Mouse (Mus musculus): ENCODE results near the gene Taf15. TPM values are rescaled to one million over a fixed set of nuclear protein-coding genes. Genes with fewer than 3 reads are reported as not detected.

Taf15 gene
- polyA plus RNA-seq, 1 experiment: 6.1 TPM

GRCm38 (mm10) chr11:83509521-83509920, 36.6 kb downstream of the Taf15 start:
- Histone ChIP-seq H3K4me3 (ENCODE audit: low read depth, low read length) (no peak overlapping the region), H3K4me1 (ENCODE audit: control insufficient read depth, insufficient read depth, insufficient read length, low read length) (peaks cover 7% of the 10 kb centered on the region; the same call in 1 of the 2 replicates), H3K36me3 (ENCODE audit: control insufficient read depth, insufficient read depth, low read length) (peaks cover 17% of the 10 kb centered on the region), H3K27me3 (ENCODE audit: control insufficient read depth, insufficient read depth, low read length) (no peaks in the 10 kb centered on the region), H3K27ac (ENCODE audit: insufficient read depth, low read depth, low read length) (no peak overlapping the region)
- TF ChIP-seq POLR2A (IDR thresholded peaks at IDR 0.05; ENCODE audit: low read depth, low read length) (no peak), CTCF (IDR thresholded peaks at IDR 0.05; ENCODE audit: extremely low read depth, insufficient read length, insufficient replicate concordance, low read depth, low read length) (no peak)

GRCm38 (mm10) chr11:83517153-83517552, 44.3 kb downstream of the Taf15 start:
- Histone ChIP-seq H3K4me3 (ENCODE audit: low read depth, low read length) (no peak overlapping the region), H3K36me3 (ENCODE audit: control insufficient read depth, insufficient read depth, low read length) (no peaks in the 10 kb centered on the region), H3K27me3 (ENCODE audit: control insufficient read depth, insufficient read depth, low read length) (no peaks in the 10 kb centered on the region), H3K27ac (ENCODE audit: insufficient read depth, low read depth, low read length) (no peak overlapping the region), H3K4me1 (ENCODE audit: control insufficient read depth, insufficient read depth, insufficient read length, low read length) (peaks cover 7% of the 10 kb centered on the region; the same call in 1 of the 2 replicates)
- TF ChIP-seq CTCF (IDR thresholded peaks at IDR 0.05; ENCODE audit: extremely low read depth, insufficient read length, insufficient replicate concordance, low read depth, low read length): no peak
- no peak for TF ChIP-seq POLR2A (IDR thresholded peaks at IDR 0.05; ENCODE audit: low read depth, low read length)

GRCm38 (mm10) chr11:83518371-83518770, 45.5 kb downstream of the Taf15 start:
- Histone ChIP-seq H3K4me3 (ENCODE audit: low read depth, low read length) (no peak overlapping the region), H3K36me3 (ENCODE audit: control insufficient read depth, insufficient read depth, low read length) (no peaks in the 10 kb centered on the region), H3K27ac (ENCODE audit: insufficient read depth, low read depth, low read length) (no peak overlapping the region), H3K4me1 (ENCODE audit: control insufficient read depth, insufficient read depth, insufficient read length, low read length) (no peaks in the 10 kb centered on the region), H3K27me3 (ENCODE audit: control insufficient read depth, insufficient read depth, low read length) (no peaks in the 10 kb centered on the region)
- TF ChIP-seq POLR2A (IDR thresholded peaks at IDR 0.05; ENCODE audit: low read depth, low read length): no peak
- TF ChIP-seq CTCF (IDR thresholded peaks at IDR 0.05; ENCODE audit: extremely low read depth, insufficient read length, insufficient replicate concordance, low read depth, low read length): no peak
- 74% methylated on average over 6 of the region's 6 CpGs for WGBS

GRCm38 (mm10) chr11:83522075-83522474, 49.2 kb downstream of the Taf15 start, which contains the start of gene Heatr9:
Gene Heatr9 (minus strand): TSS chr11:83522175.
- Histone ChIP-seq H3K27me3 (ENCODE audit: control insufficient read depth, insufficient read depth, low read length) (no peaks in the 10 kb centered on the region), H3K36me3 (ENCODE audit: control insufficient read depth, insufficient read depth, low read length) (no peaks in the 10 kb centered on the region), H3K27ac (ENCODE audit: insufficient read depth, low read depth, low read length) (no peak within 1 kb of the TSS), H3K4me3 (ENCODE audit: low read depth, low read length) (no peak within 1 kb of the TSS), H3K4me1 (ENCODE audit: control insufficient read depth, insufficient read depth, insufficient read length, low read length) (no peaks in the 10 kb centered on the region)
- TF ChIP-seq POLR2A (IDR thresholded peaks at IDR 0.05; ENCODE audit: low read depth, low read length) (no peak), CTCF (IDR thresholded peaks at IDR 0.05; ENCODE audit: extremely low read depth, insufficient read length, insufficient replicate concordance, low read depth, low read length) (no peak)
- 89% methylated on average over 3 of the region's 3 CpGs for WGBS

GRCm38 (mm10) chr11:83529024-83529423, 56.1 kb downstream of the Taf15 start:
- Histone ChIP-seq H3K4me3 (ENCODE audit: low read depth, low read length) (peak overlapping the region; percentile 29), H3K27me3 (ENCODE audit: control insufficient read depth, insufficient read depth, low read length) (no peaks in the 10 kb centered on the region), H3K4me1 (ENCODE audit: control insufficient read depth, insufficient read depth, insufficient read length, low read length) (peaks cover under 1% of the 10 kb centered on the region; the same call in 1 of the 2 replicates), H3K27ac (ENCODE audit: insufficient read depth, low read depth, low read length) (no peak overlapping the region), H3K36me3 (ENCODE audit: control insufficient read depth, insufficient read depth, low read length) (no peaks in the 10 kb centered on the region)
- no peak for TF ChIP-seq POLR2A (IDR thresholded peaks at IDR 0.05; ENCODE audit: low read depth, low read length)
- TF ChIP-seq CTCF (IDR thresholded peaks at IDR 0.05; ENCODE audit: extremely low read depth, insufficient read length, insufficient replicate concordance, low read depth, low read length): no peak
- 78% methylated on average over 12 of the region's 12 CpGs for whole genome bisulfite sequencing

- Histone ChIP-seq H3K27me3 (ENCODE audit: control insufficient read depth, insufficient read depth, low read length) (no peaks in the 10 kb centered on the region), H3K4me1 (ENCODE audit: control insufficient read depth, insufficient read depth, insufficient read length, low read length) (peaks cover 10% of the 10 kb centered on the region), H3K27ac (ENCODE audit: insufficient read depth, low read depth, low read length) (no peak within 1 kb of the TSS), H3K36me3 (ENCODE audit: control insufficient read depth, insufficient read depth, low read length) (no peaks in the 10 kb centered on the region), H3K4me3 (ENCODE audit: low read depth, low read length) (peak within 1 kb of the TSS; percentile 50)
- TF ChIP-seq POLR2A (IDR thresholded peaks at IDR 0.05; ENCODE audit: low read depth, low read length) (no peak), CTCF (IDR thresholded peaks at IDR 0.05; ENCODE audit: extremely low read depth, insufficient read length, insufficient replicate concordance, low read depth, low read length) (no peak)
- 84% methylated on average over 5 of the region's 5 CpGs for WGBS
These were observed 57.5 kb downstream of the Taf15 start, which contains the start of gene Ccl5 for GRCm38 (mm10) chr11:83530360-83530759. Gene Ccl5 (minus strand): TSS chr11:83530518.

GRCm38 (mm10) chr11:83533192-83533591, 60.3 kb downstream of the Taf15 start:
- 0 out of 2 replicates have a peak overlapping the region, but pooled peaks have one; percentile 26 for H3K27ac ChIP-seq (ENCODE audit: insufficient read depth, low read depth, low read length)
- H3K27me3 ChIP-seq (ENCODE audit: control insufficient read depth, insufficient read depth, low read length): no peaks in the 10 kb centered on the region
- 95% methylated on average over 1 of the region's 1 CpGs for WGBS
- H3K4me3 ChIP-seq (ENCODE audit: low read depth, low read length): no peak overlapping the region
- peaks cover 10% of the 10 kb centered on the region for H3K4me1 ChIP-seq (ENCODE audit: control insufficient read depth, insufficient read depth, insufficient read length, low read length)
- H3K36me3 ChIP-seq (ENCODE audit: control insufficient read depth, insufficient read depth, low read length): no peaks in the 10 kb centered on the region
- no peak for TF ChIP-seq CTCF (IDR thresholded peaks at IDR 0.05; ENCODE audit: extremely low read depth, insufficient read length, insufficient replicate concordance, low read depth, low read length)
- no peak for TF ChIP-seq POLR2A (IDR thresholded peaks at IDR 0.05; ENCODE audit: low read depth, low read length)

Measured in small intestine, adult 2 months (tissue).